Mouse (Mus musculus): ENCODE measurements at regions not wholly inside any gene's neighbourhood (a gene's known extent, or its start where the extent isn't known, plus 50 kb on each side); places are given as distances from the start of the nearest gene placed in this dataset.

DNA sequence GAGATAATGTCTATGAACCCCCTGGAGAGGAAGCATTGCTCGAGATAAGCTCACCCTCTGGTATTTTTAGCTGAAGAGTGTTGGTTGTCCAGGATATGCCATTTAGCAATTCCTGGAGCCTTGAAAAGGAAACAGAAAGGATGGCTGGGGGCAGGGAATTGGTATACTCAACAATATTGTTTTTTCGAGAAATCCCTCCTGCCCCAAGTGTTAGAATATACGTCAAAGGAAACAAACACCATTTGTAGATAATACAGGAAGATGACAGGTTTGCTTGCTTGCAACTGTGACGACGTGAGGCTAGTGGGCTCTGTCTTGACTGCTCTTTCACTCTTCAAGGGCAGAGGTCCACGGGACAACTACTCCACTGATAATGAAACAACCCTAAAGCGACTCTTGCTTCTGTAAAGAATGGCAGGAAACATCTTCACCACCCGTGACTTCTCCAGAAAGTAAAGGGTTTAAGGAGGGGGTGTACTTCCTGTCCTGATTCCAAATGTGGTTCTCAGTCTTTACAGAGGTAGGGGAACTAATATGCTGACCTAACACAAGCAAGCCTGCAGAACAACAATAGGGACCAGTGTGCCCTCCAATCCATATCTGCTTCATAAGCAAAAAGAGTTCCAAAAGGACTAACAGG, 270.3 kb downstream of the Ets1 start:
- DNase-seq (ENCODE audit: low spot score): no peak

DNA sequence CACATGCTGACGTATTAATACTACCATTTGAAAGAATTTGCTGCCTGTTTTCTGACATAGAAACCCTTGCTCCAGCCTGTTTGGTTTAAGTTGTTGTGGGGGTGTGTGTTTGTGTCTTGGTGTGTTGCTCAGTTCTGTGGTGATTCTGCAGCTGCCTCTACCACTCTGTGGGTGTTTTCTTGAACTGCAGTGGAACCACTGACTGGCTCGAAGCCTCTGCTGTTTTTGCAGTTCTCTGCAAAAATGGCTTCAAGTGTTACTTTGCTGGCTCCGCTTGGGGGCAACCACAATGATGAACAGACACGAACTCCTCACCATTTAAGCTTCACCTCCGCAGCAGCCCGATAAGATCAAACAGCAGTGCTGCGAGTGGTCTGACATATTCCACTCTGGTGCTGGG, 274.6 kb downstream of the Ets1 start:
- no peak for DNase-seq (ENCODE audit: low spot score)

DNA sequence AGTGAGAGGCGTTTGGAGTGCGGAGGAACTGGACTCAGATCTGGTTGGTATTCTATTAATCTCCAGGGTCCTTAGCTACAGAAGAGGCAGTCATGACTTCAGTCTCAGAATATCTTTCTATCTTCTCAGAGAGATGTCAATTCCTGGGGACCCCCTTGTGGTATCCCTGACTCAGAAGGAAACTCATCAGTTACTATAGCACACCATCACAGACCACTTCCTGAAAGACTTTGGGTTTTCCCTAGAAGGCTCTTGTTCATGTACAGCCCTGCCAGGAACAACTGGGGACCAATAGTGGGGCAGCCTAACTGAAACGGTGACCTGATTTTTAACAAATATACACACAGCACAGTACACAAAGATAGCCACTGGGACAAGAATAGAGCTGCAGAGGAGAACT, 279.6 kb downstream of the Ets1 start:
- DNase-seq (ENCODE audit: low spot score): no peak

DNA sequence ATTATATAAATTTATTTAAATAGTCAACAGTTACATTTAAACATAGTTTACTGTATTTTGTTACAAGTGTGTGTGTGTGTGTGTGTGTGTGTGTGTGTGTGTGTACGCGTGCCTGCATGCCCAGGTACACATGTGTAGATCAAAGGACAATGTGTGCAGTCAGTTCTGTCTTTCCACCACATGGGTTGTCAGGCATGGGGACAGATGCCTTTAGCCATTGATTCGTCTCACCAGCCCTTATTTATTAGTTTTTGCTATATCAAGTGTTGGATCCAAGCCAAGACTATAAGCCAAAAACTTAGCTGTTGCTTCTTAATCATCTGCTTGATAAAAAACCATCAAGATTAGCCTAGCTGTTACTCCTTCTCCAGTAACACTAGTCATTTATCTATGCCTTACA, 280.7 kb downstream of the Ets1 start:
- no peak for DNase-seq (ENCODE audit: low spot score)

DNA sequence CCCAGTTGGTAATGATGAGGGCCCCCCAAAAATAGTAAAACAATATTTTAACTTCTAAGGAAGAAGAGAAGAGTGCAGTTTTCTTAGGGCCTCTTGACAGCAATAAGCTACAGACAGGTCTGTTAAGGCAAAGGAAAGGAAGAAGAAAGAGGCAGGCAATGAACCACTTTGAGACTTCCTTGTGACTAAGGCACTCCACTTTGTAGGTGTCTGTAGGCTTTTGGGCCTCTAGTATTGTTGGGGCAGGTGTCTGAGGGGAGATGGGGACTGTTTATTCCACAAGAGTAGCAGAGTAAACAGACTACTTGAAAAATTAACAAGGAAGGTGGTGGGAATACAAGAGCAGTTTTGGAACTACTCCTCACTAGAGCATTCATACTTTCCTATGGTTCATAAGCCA, 287.9 kb downstream of the Ets1 start:
- DNase-seq (ENCODE audit: low spot score): no peak

DNA sequence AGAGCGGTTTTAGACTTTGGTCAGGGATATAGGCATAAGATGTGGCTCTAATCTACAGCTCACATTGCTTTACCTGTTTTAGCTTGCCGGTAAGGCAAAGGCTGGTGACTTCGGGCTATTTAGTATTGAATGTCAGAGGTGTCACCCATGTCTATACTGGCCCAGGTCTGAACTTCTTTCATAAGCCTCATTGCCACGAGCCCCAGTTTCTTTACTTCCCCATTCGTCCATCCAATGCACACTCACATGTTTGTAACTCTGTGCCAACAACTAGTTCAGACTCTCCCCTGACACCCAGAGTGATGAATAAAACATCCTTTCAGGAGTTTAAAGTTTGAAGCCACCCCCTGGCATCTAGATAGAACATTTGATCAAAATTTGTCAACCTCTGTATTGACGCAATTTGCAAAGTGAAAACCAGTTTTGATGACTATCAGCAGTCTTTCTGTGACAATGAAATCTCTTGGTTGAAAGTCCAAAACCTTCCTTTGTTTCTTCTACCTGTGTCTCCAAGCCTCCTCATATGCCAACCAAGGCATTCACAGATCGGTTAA, 288.4 kb downstream of the Ets1 start:
- no peak for DNase-seq (ENCODE audit: low spot score)

DNA sequence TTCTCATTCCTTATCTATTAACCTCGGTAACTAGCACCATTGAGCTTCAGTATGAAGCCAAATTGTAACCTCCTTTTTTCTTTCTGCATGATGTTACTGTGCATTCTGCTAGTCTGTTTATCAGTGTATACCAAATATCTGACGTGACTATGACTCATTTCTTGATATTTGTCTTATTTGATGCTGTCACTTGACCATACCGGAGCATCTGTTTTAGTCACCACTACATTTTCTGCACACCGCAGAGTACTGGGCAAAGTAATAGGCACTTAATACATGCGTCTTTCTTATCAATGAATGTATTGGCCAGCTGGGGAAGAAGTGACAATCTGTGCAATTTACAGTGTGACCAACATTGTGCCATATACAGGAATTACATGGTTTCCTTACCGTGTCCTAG, 289.0 kb downstream of the Ets1 start:
- no peak for DNase-seq (ENCODE audit: low spot score)

DNA sequence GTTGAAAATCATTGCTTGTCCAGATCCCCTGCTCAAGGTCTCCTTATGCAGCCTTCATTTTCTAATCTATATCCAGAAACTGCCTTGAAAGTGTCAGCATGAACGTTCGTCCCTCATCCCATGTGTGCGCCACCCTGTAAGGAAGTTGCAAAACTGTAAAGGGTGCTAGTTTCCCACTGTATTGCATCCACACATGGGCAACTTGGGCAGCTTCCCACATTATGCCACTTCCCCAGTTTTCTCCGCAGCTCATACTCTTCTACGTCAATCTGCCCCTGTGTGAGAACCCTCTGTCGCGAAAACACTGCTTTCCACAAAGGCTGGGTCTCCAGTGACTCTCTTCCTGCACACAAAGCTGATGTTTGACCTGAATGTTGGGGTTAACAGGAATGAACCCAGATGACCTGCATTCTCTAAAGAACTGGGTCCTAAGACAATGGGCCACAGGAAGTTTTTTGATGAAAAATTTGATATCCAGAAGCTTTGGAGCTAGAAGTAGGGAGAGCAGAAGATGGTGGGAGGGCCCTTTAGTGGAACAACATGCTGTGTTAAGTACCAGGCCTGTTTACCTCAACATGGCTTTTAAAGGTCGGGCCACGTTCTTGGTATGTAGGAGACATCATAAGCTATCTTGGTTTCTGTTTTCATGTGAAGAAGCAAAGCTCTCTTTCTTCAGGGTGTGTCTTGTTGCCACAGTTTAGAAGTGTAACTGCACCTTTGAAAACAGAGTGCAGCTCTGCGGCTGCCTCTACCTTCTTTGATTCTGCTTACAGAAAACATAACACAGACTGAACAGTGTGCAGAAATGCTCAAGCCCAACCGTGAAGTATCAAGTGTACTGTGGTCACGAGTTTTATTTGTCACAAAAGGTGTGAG, 289.9 kb downstream of the Ets1 start:
- no peak for DNase-seq (ENCODE audit: low spot score)

DNA sequence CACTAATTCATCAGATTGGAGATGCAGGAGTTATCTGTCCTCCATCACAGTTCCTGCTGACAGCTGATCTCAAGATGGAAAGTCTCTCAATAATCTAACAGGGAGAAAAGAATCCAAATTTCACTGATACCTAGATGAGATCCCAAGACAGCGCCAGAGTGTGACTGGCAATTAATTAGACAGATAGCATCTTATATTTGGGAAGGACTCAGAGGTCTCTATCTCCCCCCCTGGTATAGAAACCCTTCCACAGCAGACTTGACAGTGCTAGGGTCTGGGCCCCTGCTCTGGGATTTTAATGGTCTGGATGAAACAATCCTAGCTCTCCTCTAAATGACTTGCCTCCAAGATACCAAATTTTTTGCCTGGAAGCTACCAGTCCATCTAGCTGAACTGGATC, 291.6 kb downstream of the Ets1 start:
- no peak for DNase-seq (ENCODE audit: low spot score)

DNA sequence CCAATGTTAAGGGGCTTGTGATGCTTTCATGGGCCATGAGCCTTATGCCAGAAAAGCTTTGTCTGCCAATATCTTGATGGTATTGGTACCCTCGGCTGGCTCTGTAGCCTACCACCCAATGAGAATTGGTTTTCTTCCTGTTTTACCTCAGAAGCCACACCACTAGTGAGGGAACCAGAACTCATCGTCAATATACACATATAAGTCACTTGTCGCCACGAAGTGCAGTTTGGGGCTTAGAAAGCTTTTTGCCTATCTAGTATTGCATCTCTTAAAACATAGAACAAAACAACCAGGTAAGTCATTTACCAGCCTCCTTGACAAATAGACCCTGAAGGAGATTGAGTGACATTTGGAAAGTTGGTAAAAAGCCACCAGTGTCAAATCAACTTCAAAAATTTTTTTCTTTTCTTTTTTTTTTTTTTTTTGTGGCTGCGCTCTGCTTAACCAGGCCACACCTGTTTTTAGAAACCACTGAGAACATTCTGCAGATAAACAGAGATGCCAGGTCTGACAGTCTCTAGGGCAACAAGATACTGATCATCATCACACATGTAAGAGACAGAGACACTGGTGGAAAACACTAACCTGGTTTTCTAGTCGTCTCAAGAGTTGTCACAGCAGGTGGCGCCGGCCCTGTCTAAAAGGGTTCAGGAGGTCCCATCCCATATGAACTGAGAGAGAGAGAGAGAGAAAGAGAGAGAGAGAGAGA, 292.4 kb downstream of the Ets1 start:
- DNase-seq (ENCODE audit: low spot score): no peak

DNA sequence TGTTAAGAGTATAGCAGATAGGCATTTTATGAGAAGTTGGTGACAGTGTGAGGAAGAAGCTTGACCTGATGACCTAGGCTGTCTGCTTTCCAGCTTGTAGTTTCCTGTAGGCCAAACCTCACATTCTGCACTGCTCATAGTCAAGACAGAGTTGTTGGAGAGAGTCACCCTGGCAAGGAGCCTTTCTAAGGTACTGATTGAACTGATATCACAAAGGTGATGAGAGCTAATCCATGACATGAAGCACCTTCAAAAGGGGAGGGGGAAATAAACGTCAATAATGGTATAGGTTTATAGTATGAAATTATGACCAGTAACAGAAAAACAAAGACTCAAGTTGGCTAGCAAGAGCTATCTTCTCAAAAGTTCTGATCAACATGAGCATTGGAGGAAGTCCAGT, 293.3 kb downstream of the Ets1 start:
- DNase-seq (ENCODE audit: low spot score): no peak

DNA sequence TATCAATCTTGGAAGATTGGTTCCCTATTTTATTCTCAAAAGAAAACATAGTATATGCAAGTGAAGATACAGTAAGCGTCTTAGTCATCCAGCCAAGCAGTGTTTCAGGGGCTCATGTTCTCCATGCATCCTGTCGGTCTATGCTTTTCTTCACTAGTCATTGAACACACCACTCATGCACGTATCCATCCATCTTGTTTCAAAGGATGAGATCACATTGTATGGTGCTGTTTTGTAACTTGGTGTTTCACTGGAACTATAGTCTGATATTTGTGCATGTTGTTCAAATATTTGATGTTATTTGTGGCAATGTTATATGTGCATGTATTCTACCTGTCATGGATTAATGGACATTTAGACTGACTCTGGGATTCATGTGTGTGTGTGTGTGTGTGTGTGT, 293.8 kb downstream of the Ets1 start:
- no peak for DNase-seq (ENCODE audit: low spot score)

DNA sequence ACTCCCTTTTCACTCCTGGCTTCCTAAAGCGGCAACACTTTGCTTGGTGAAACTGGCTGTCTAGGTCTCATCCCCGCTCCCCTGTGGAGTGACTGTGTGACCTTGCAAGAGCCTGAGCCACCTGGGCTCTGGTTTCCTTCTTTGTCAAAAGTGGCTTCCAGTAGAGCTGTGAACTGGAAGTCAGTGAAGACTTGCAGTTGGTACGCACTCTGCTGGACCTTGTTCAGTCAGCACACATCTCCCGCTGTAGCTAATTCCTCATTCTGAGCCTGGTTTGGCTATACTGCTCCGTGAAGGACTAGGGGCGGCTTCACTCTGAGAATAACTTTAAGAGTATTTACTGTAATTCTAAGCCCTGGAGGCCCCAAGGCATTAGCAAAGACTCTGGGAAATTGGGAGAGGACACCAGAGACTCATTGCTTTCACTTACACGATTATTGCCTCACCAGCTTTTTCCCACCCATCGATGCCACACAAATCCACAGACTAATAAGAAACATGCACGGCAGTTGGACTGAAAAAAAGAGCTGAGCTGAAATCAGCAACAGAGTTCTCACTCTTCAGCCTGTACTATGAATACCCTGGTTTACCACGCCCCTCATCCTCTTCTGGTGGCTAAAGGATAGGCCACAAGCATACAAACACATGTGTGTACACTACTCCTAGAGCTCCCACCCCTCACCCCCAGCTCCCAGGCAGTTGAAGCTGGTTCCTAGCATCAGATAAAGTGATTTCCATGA, 295.4 kb downstream of the Ets1 start:
- DNase-seq (ENCODE audit: low spot score): peak; percentile 13

DNA sequence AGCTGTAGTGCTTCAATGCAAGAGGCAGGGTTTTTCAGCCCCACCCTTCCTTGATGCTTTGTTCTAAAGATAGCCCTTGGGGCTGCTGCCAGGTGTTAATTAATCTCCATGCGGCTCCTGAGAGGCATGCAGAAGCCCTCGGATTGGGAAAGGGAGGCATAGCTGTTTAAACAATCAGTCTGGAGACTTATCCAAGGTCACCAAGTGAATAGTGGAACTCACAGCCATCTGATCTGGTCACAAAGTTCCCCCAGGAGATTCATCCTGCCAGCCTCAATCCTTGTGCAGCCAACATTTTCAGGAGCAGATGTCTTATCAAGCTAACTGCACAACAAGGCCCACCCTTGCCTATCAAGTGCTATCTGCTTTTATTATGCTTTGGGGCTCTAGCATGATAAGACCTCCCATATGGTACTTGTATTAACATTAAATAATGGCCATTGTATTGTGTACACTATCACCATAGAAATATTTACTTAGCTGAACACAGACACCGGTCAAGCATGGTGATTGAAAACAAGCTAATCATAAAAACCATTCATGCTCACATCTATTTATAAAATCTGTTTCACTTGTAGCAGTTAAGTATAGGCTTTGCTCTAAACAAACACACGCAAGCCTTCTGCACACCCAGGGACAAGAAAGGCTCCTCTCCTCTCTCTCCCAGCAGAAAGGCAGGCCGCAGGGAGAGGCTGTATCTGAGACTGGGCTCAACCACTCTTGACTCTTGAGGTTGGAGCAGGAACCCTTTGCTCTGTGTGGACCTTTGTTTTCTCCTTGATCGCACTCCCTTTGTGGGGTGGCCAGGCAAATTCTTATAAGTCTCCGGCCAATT, 297.4 kb downstream of the Ets1 start:
- DNase-seq (ENCODE audit: low spot score): no peak

DNA sequence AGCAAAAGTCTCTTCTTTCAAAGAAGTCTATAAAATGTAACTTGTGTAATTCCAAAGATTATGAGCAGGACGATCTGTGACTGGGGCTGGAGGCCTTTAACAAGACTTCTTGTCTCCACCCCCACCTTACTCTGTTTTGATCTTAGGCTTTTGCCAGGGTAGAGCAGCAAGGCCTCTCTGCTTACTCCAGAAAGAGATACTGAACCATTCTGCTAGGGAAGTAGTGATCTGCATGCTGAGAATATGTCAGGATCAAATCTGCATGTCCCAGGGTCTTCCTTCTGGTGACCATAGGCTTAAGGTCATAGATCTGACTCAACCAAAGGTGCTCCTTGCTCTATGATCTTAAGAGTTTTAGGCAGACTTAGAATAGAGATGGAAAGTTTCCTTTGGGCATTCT, 298.4 kb downstream of the Ets1 start:
- DNase-seq (ENCODE audit: low spot score): no peak

DNA sequence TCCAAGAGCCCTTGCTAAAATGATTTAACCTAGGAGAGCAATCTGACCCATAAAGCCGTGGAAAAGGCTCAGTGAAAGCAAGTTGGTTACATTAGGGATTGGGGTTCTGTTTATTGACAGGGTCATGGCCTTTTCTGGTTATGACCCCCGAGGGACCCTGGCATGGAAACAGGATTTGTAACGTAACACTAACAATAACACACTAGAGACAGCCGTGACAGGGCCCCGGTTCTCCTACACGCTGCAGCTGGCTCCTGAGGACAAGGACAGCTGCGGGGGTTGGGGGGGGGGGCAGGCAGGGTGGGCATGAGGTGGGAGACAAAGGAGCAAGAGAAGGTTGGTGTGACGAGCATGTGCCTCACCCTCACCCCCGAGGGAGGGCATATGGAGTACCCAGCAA, 300.4 kb downstream of the Ets1 start:
- DNase-seq (ENCODE audit: low spot score): peak; percentile 66

DNA sequence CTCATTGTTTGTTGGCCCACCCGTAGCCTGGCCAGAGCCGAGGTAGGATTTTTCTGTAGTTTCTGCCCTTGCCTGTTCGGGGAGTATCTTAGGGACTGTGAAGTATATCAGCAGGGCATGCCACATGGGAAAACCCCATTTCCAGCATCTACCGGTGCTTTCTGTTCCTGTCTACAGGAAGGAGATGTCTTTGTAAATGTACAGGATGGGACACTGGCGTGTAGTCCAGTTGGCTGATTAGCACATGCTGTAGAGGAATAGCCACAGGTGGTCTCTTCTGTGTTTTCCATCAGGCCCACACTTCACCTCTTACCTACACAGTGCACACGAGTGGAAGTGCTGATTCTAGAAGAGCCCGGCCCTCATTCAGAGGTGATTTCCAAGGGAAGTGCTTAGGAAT, 301.4 kb downstream of the Ets1 start:
- DNase-seq (ENCODE audit: low spot score): no peak

DNA sequence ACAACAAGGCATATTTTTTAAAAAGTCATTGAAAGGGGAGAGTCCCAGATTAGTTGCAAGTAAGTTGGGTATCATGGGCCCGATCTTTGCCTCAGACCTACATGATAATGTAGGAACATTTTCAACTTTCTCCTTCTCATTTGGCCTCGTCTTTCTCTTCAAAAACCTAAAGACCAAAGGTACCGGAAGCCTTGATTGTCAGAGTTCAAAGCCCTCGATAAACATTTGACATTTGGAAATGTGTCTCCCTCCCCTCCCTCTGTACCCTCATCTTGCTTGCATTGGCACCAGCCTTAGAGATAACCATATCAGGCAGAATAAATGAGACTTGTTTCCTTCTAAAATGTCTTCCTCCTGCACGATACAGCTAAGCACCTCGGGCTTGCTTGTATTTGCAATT, 302.8 kb downstream of the Ets1 start:
- DNase-seq (ENCODE audit: low spot score): no peak

DNA sequence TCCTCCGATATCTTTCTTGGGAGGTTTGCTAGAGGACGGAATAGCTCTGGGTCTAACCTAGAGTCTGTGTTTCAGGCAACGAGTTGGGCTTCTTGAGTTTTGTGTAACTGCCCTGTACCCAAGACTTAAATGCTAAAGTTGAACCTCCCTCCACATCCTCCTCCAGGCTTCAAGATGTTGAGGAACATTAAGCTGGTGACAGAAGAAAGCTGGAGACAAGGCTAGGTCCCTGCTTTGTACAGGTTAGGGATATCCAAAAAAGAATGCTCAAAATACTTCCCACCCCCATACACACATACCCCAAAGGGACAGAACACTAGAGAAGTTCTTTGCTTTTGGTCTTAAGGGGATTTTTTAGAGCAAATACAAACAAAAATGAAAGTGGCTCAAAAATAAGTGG, 303.6 kb downstream of the Ets1 start:
- DNase-seq (ENCODE audit: low spot score): no peak

DNA sequence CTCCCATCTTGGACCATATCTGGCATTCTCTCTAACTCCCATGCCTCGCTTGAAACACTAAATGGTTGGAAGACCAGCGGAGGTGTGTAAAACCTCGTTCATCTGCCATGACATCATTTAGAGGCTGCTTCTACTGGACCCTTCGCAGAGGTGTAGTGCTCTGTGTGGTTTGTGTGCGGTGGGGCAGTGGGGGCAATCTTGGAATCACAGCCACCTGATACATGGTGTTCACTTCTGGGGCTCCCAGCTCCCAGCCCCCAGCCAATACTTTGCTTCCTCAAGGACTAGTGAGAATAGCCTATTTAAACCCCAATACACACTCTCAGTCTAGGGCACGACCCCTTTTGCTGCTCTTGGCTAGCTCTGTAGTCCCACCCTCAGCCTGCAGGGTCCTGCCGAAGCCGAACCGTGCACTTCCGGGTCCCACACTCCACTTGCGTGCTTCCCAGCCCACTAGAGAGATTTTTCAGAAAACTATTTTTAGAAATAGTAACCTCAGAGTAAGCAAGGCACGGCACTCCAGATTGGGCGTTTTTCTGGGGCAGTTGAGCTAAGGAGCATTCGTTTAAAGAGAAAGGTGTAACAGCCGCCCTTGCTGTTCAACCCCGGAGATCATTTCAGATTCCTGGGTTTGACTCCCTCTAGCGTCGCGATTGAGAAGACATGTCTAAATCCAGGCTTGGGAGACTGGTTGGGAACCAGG, 304.2 kb downstream of the Ets1 start:
- peak; percentile 92 for DNase-seq (ENCODE audit: low spot score)
